Mouse (Mus musculus): Measurements from ENCODE around the gene Olfr479. TPM values are rescaled to one million over a fixed set of nuclear protein-coding genes. Genes with fewer than 3 reads are reported as not detected.

The Olfr479 gene
- polyA plus RNA-seq (2012): not detected in 2 replicates

DNA sequence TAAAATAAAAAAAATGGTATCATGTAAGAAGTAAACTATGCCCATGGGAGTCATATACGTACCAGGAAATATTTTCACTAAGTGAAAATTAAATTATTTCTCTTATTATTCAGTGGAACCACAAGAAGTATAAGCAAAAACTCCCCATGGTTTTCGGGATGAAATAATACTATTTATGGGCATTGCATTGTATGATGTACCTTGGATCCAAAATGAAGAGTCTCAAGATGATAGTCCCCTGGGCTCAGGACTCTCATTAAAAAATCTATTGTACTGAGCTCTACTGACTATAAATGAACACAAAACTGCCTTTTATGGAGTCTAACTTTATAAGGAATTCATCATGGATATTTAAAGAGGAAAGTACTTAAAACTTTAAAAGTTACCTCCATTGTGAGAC is at the start of gene Olfr479:
Gene Olfr479, plus strand, starts transcription at position 301 of the 400 bp plus-strand sequence.

DNA sequence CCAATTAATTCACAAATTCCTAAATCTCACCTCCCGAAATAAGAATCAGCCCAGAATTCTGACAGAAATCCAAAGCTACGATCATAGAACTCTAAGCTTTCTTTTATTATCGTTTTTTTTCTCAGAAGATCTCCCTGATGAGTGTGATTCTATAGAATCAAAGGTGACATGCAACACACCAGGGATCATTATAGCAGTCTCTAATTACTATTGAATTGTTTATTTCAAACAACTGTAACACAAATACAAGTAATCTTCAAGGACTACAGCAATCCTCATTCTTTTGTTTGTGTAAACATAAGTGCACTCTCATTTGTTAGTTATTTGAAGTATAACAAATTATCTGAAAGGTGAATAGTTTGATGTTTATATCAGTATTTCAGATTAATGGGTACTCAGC is 16.6 kb upstream of the Olfr479 start, which contains the start of gene Olfr478:
Gene Olfr478, minus strand, starts transcription at position 101 of the 400 bp plus-strand sequence.

DNA sequence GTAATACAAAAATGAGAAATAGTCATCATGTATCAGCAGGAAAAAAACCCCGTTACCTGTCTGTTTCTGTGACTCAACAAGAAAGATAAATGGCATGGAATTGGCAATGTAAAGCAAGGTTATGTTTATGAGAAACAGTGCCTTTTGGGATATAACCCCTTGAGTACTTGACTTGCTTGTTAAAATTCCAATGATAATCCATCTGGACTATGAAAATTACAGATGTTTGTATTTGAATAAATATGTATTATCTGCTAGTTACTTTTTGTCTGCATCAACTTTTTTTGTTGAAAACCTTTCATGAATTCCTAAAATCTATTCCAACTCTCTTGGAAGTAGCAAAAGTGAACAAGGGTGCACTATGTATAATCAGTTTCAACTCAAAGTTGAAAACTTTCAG is 16.8 kb downstream of the Olfr479 start, which contains the start of gene Olfr480:
Gene Olfr480, minus strand, starts transcription at position 101 of the 400 bp plus-strand sequence.

DNA sequence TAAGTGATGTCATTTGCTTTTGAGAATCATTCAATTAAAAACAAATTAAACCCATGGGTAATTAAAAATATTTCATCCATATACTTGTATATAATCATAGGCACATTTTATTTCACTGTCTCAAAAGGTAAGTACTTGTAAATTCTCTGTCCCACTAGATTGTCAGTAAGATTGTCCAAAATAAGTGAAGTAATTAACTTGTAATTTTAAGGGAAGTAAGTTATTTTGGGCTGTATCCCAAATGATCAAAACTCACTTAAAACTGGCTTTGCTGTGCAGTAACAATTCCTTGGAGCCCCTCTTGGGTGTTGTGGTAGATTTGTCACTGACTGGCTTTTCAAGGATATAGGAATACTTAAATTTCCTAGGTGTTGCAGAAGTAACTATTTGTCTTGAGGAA is 29.1 kb downstream of the Olfr479 start, which contains the start of gene Olfr481:
Gene Olfr481, plus strand, starts transcription at position 301 of the 400 bp plus-strand sequence.

DNA sequence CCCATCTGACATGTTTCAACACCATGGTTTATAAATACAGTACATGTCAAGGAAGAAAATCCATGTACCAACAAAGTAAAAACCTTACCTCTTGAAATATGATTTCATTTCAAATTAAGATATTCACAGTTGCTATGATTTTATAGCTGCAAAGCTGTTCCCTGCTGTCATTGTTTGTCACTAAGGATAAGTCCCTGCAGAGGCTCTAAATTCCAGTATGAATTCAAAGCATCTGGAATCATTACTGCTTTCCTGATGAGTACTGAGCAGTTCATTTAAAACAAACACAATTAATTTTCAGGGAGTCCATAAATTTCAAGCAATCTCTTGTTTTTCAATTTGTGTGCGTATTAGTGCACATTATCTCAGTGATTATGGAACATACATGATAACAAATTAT is 47.0 kb downstream of the Olfr479 start, which contains the start of gene Olfr482:
Gene Olfr482, minus strand, starts transcription at position 101 of the 400 bp plus-strand sequence.

DNA sequence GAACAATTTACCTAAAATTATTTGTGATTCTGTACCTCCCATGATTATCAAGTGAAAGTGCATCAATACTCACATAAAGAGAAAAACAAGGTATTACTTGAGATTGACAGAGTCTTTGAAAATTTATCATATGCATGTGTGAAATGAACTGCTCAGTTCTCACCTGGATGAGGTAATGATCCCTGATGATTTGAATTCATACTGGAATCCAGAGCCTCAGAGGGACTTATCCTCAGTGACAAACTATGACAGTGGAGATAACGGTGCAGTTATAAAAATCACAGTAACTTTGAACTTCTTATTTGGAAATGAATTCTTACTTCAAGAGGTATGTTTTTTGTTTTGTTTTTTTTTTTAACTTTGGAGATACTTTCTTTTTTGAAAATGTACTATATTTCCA is 50.1 kb downstream of the Olfr479 start, which contains the start of gene Olfr483:
Gene Olfr483, plus strand, starts transcription at position 301 of the 400 bp plus-strand sequence.

Other genes starting within 250 kb of the Olfr479 start
- gene Ovch2, start 249.5 kb upstream of the Olfr479 start, polyA plus RNA-seq (2012): not detected in 2 replicates
- not detected in 2 replicates for gene Olfr467, start 238.4 kb upstream of the Olfr479 start, polyA plus RNA-seq (2012)
- gene Olfr469, start 225.2 kb upstream of the Olfr479 start, polyA plus RNA-seq (2012): not detected in 2 replicates
- gene Olfr470, start 203.2 kb upstream of the Olfr479 start, polyA plus RNA-seq (2012): not detected in 2 replicates
- not detected in 2 replicates for gene Olfr472, start 152.8 kb upstream of the Olfr479 start, polyA plus RNA-seq (2012)
- not detected in 2 replicates for gene Olfr473, start 120.2 kb upstream of the Olfr479 start, polyA plus RNA-seq (2012)
- gene Olfr474, start 96.0 kb upstream of the Olfr479 start, polyA plus RNA-seq (2012): not detected in 2 replicates
- gene Olfr476, start 85.9 kb upstream of the Olfr479 start, polyA plus RNA-seq (2012): not detected in 2 replicates
- gene Olfr477, start 64.0 kb upstream of the Olfr479 start, polyA plus RNA-seq (2012): not detected in 2 replicates
- gene Olfr478, start 16.7 kb upstream of the Olfr479 start, polyA plus RNA-seq (2012): not detected in 2 replicates
- gene Olfr480, start 16.7 kb downstream of the Olfr479 start, polyA plus RNA-seq (2012): not detected in 2 replicates
- gene Olfr481, start 29.2 kb downstream of the Olfr479 start, polyA plus RNA-seq (2012): not detected in 2 replicates
- not detected in 2 replicates for gene Olfr482, start 46.9 kb downstream of the Olfr479 start, polyA plus RNA-seq (2012)
- gene Olfr483, start 50.2 kb downstream of the Olfr479 start, polyA plus RNA-seq (2012): not detected in 2 replicates
- not detected in 2 replicates for gene Olfr484, start 76.8 kb downstream of the Olfr479 start, polyA plus RNA-seq (2012)
- gene Olfr485, start 109.2 kb downstream of the Olfr479 start, polyA plus RNA-seq (2012): not detected in 2 replicates
- not detected in 2 replicates for gene Olfr486, start 122.0 kb downstream of the Olfr479 start, polyA plus RNA-seq (2012)
- not detected in 2 replicates for gene Olfr487, start 163.9 kb downstream of the Olfr479 start, polyA plus RNA-seq (2012)
- not detected in 2 replicates for gene Olfr488, start 207.7 kb downstream of the Olfr479 start, polyA plus RNA-seq (2012)
- not detected in 2 replicates for gene Olfr490, start 238.2 kb downstream of the Olfr479 start, polyA plus RNA-seq (2012)